Mouse (Mus musculus) monocyte, adult 5-6 weeks (primary cell): ENCODE results near the gene Col3a1. TPM values are rescaled to one million over a fixed set of nuclear protein-coding genes. Genes with fewer than 3 reads are reported as not detected.

Experiments
- ATAC-seq: fragments of 153-309, 156-312 bp; replicated peaks from 2 replicates; pipeline ENCODE4 v1.8.0; 2017; ENCODE audit warnings: mild to moderate bottlenecking; ENCODE audit not compliant: low TSS enrichment, insufficient number of reproducible peaks, severe bottlenecking, poor library complexity, low FRiP score
- total RNA-seq: library from RNA; stranded (forward); fragments of 200-1000, 200-491, 200-594 nt; gene quantifications from 3 replicates; pipeline ENCODE4 v1.2.3, GENCODE M21; 2017

Col3a1 gene
- total RNA-seq, 1 experiment from 2014 or later = not detected

GRCm38 (mm10) chr1:45363274-45363673 lies 51.9 kb downstream of the Col3a1 start:
- no peak for ATAC-seq

DNA sequence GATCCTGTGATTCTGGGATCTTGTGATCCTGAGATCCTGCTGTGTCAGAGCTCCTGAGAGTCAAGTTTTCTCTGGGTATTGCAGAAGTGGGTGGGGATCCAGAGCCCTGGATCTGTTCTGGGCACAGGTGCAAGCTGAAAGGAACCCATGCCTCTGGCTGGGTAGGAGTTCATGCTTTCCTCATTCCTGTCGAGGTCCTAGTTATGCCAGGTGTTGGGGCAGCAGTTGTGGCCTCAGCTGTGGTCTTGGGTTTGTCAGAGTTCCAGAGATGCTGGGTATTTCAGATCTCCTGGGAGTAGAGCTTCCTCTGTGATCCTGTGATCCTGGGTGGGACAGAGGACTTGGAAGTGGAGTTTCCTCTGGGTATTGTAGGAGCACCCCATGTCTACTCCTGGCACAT lies 54.1 kb downstream of the Col3a1 start:
- ATAC-seq = no peak

DNA sequence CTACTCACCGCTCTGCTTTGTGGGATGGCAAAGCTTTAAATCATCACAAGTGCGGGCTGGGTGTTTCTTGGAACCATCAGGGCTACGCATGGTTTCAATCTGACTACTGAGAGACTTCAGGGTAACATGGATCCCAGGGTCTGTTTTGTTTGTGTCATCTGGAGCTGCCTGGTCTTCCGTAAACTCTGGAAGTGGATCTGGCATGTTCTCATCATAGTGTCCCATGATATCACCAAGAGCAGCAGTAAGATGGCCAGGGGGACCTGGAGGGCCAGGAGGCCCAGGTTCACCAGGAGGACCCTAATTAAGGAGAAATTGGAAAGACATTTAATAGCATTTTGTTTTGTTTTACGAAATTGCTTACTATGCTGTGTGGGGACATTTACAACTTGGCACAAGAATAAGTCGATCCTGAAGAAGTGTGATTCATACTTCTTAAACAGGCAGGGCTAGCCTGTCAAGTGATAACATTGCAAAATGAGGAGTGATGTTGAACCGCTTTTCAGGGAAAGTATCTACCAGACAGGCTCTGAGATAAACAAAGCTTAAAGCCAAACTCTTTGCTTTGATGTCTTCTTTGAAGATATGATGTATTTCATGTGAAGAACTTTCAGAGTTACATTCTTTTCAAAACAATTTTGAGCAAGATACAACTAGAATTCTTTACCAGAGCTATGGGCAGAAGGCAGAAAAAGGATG lies 68.8 kb downstream of the Col3a1 start:
- no peak for ATAC-seq

GRCm38 (mm10) chr1:45381866-45382265 lies 70.5 kb downstream of the Col3a1 start:
- no peak for ATAC-seq

Other genes with a start within 250 kb of the Col3a1 start
- gene Col5a2, start 191.7 kb downstream of the Col3a1 start, total RNA-seq = not detected in 3 replicates